Mouse (Mus musculus): ENCODE measurements at regions not wholly inside any gene's neighbourhood (a gene's known extent, or its start where the extent isn't known, plus 50 kb on each side); places are given as distances from the start of the nearest gene placed in this dataset.
A peak's percentile ranks its signal among the peaks of the same experiment; 100 is the strongest.
"Not testable (repeated sequence)": the region's sequence is repeated elsewhere in the genome, so short reads cannot be mapped to it uniquely, and the experiment has no call there.

GRCm38 (mm10) chr14:104410730-104411129, 57.1 kb downstream of the Pou4f1 start:
- no peak for DNase-seq

GRCm38 (mm10) chr14:104410292-104410691, 57.5 kb downstream of the Pou4f1 start:
- DNase-seq: peak; percentile 20

- DNase-seq: no peak
These were observed 61.7 kb downstream of the Pou4f1 start for GRCm38 (mm10) chr14:104406062-104406461.

- no peak for DNase-seq
These were observed 78.3 kb downstream of the Pou4f1 start for GRCm38 (mm10) chr14:104389297-104390071.

- no peak for DNase-seq
These were observed 78.9 kb downstream of the Pou4f1 start for GRCm38 (mm10) chr14:104388879-104389278.

- DNase-seq: no peak
These were observed 86.8 kb downstream of the Pou4f1 start for GRCm38 (mm10) chr14:104380986-104381385.

GRCm38 (mm10) chr14:104372776-104373175, 95.0 kb downstream of the Pou4f1 start:
- DNase-seq: no peak

- no peak for DNase-seq
These were observed 111.2 kb downstream of the Pou4f1 start for GRCm38 (mm10) chr14:104356636-104357035.

- not testable (repeated sequence) for DNase-seq
These were observed 131.0 kb downstream of the Pou4f1 start for GRCm38 (mm10) chr14:104336783-104337182.

- DNase-seq: peak; percentile 3
These were observed 141.7 kb downstream of the Pou4f1 start for GRCm38 (mm10) chr14:104326089-104326488.

- DNase-seq: no peak
These were observed 167.7 kb downstream of the Pou4f1 start for GRCm38 (mm10) chr14:104300141-104300540.

GRCm38 (mm10) chr14:104298312-104298711, 169.5 kb downstream of the Pou4f1 start:
- peak; percentile 38 for DNase-seq

GRCm38 (mm10) chr14:104297316-104298311, 170.2 kb downstream of the Pou4f1 start:
- peak; percentile 44 for DNase-seq

GRCm38 (mm10) chr14:104293814-104294213, 174.0 kb downstream of the Pou4f1 start:
- DNase-seq: no peak

- no peak for DNase-seq
These were observed 174.7 kb downstream of the Pou4f1 start for GRCm38 (mm10) chr14:104293147-104293546.

- no peak for DNase-seq
These were observed 187.4 kb downstream of the Pou4f1 start for GRCm38 (mm10) chr14:104280353-104280752.

- no peak for DNase-seq
These were observed 187.9 kb downstream of the Pou4f1 start for GRCm38 (mm10) chr14:104279890-104280289.

- no peak for DNase-seq
These were observed 193.0 kb downstream of the Pou4f1 start for GRCm38 (mm10) chr14:104274752-104275151.

GRCm38 (mm10) chr14:104264919-104265764, 202.7 kb downstream of the Pou4f1 start:
- no peak for DNase-seq

- DNase-seq: no peak
These were observed 250.8 kb downstream of the Pou4f1 start for GRCm38 (mm10) chr14:104216965-104217364.

GRCm38 (mm10) chr14:104210719-104211118, 257.1 kb downstream of the Pou4f1 start:
- no peak for DNase-seq

GRCm38 (mm10) chr14:104208855-104209254, 258.9 kb downstream of the Pou4f1 start:
- DNase-seq: no peak

All from embryo, embryonic 11 days (tissue).